Mouse (Mus musculus) embryonic fibroblast, embryonic 13.5 days (primary cell): Measurements from ENCODE around the gene Camsap1. TPM values are rescaled to one million over a fixed set of nuclear protein-coding genes. Genes with fewer than 3 reads are reported as not detected.
A peak's percentile ranks its signal among the peaks of the same experiment; 100 is the strongest.

Source experiments
- H3K27ac ChIP-seq: 2 replicates; pipeline ENCODE4 v1.5.1; 2012; ENCODE audit warnings: low read length, control low read depth, inconsistent platforms; ENCODE audit not compliant: insufficient read depth
- H3K4me1 ChIP-seq: 2 replicates; pipeline ENCODE4 v1.6.1; 2011; ENCODE audit warnings: low read length; ENCODE audit not compliant: control insufficient read depth, insufficient read depth
- H3K4me3 ChIP-seq: 2 replicates; pipeline ENCODE4 v1.5.1; 2011; ENCODE audit warnings: mild to moderate bottlenecking, control low read depth, low read length; ENCODE audit not compliant: insufficient read depth
- CTCF ChIP-seq: IDR thresholded peaks from 2 replicates; pipeline ENCODE4 v1.5.1; 2011; ENCODE audit warnings: mild to moderate bottlenecking, control low read depth, low read length, moderate library complexity, borderline replicate concordance; ENCODE audit not compliant: insufficient read depth
- POLR2A ChIP-seq: IDR thresholded peaks from 2 replicates; pipeline ENCODE4 v1.6.1; 2011; ENCODE audit warnings: low read depth, mild to moderate bottlenecking, control low read depth, low read length, moderate library complexity
- polyA plus RNA-seq: library from polyadenylated mRNA; stranded (reverse); fragments of >200 nt; gene quantifications from 2 replicates; pipeline ENCODE4 v1.2.4, GENCODE M21; 2011; ENCODE audit warnings: low read depth; ENCODE audit not compliant: missing spikeins, insufficient read length

Gene Camsap1
- polyA plus RNA-seq, 1 experiment: 59.0 TPM

DNA sequence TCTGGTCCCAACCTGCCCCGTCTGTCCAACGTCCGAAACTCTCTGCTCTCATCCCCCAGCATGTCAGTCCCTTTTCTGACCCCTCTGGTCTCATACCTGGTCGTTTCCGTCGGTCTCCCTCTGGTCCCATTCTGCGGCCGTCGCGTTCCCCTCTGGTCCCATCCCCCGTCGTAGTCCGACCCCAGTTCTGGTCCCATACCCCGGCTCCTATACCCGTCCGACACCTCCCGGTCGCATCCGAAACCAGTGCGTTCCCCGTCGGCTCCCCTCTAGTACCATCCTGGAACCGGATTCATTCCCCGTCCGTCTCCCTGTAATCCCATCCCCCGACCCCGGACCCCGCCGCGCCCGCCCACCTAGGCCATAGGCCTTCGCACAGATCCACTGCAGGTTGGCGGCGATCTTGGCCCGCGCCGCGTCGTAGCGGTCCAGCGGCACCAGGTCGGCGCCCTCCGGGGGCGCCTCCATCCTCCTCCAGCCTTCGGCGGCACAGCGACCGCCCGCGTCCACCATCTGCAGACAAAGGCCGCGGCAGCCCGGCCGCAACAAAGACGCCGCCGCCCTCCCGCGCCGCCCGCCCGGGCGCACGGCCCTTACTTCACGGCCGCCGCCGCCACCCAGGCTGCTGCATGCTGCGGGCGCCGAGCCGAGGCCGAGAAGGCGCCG lies 523 bp downstream of the Camsap1 start:
- Histone ChIP-seq H3K4me1 (peaks cover 15% of the 10 kb centered on the region; the same call in 1 of the 2 replicates), H3K27ac (no peak overlapping the region), H3K4me3 (peak overlapping the region; percentile 80)
- no peak for TF ChIP-seq CTCF

DNA sequence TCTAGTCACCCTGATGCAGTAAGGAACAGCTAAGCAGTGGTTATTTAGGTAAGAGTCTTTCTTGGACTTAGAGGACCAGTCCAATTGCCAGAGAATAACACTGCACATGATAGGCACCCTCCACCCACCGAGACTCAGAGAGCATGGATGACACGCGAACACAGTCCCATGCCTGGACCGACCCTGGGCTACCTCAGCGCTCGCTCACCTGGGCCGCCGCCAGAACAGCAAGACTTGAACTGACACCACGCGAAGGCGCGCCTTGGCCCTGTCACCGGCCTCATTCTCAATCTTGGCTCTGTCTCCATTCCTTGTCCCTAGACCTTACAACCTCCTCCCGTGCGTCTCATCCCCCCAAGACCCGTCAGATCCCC lies 1.0 kb downstream of the Camsap1 start:
- Histone ChIP-seq H3K27ac (no peak overlapping the region), H3K4me3 (peak overlapping the region; percentile 80)
- TF ChIP-seq POLR2A (no peak), CTCF (no peak)

DNA sequence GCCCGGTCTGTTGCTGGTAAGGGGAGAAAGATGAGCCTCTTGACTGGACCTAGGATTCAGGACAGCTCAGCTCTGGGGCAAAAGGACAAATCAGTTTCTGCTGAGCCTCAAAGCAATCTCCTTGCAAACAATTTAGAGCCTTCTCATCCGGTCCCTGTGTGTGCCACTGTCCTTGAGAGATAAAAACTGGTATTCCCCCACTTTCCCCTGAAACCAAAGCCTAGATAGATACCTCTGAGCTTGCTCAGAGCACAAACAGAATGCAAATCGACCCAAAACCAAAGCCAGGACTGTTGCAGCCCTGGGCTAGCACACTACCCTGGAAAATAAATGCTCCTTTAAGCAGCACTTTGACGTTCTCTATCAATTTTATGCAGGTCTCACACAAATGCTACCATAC lies 4.1 kb downstream of the Camsap1 start:
- Histone ChIP-seq H3K4me1 (peaks cover 14% of the 10 kb centered on the region; the same call in 1 of the 2 replicates), H3K27ac (0 out of 2 replicates have a peak overlapping the region, but pooled peaks have one; percentile 15), H3K4me3 (no peak overlapping the region)
- no peak for TF ChIP-seq CTCF
- TF ChIP-seq POLR2A: no peak

More for the DNA sequence above, 1.0 kb downstream of the Camsap1 start:
- peaks cover 14% of the 10 kb centered on the region; the same call in 1 of the 2 replicates for H3K4me1 ChIP-seq

DNA sequence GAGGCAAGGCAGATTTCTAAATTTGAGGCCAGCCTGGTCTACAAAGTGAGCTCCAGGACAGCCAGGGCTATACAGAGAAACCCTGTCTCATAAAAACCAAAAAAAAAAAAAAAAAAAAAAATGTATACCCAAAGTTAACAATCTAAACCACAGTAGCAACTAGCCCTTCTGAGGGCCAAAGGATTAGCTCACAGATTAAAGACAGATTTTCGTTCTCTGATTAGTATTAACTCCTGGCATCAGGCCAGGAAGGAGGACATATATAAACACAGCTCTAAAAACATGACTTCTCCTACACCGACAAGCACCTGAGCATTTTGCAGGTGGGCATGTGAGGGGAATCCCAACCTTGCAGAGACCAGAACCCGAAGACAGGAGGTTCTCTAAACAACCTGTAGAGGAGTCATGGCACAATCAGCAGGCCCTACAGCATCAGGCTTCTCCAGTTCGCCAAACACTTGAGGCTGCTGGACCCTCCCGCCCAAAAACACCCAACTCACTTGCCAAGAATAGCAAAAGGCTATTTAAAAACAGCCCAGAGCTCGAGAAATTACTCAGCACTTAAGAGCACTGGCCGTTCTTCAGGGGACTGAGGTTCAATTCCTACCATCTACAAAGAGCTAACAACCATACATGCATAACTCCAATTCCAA lies 5.4 kb downstream of the Camsap1 start:
- H3K4me1 ChIP-seq: peaks cover 24% of the 10 kb centered on the region
- 0 out of 2 replicates have a peak overlapping the region, but pooled peaks have one; percentile 15 for H3K27ac ChIP-seq
- no peak overlapping the region for H3K4me3 ChIP-seq
- no peak for TF ChIP-seq POLR2A

DNA sequence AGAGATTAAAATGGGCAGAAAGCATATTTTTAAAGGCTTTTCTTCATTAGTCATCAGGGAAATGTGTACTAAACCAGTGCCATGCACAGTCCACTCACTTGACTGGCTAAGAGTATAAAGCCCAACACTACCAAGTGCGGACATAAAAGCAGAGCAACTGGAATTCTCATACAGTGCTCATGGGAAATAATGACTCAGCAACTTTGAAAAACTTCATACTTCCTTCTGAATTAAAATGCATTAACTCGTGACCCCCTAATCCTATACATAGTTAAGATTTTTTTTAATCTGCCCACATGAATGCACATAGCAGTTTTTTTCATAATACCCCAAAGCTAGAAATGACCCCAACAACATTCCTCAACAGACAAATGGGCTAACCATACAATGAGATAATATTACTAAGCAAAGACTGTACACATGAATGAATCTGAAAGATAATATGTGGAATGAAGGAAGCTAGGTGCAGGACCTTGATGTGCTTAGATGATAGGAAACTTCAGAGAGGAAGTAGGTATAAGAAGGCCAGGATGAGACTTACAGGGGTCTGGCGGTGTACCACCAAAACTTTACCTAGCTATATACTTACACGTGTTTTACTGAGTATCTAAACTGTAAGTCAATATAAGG lies 7.8 kb downstream of the Camsap1 start:
- no peak overlapping the region for H3K4me3 ChIP-seq
- peak overlapping the region; percentile 9; the same call in 1 of the 2 replicates for H3K27ac ChIP-seq
- H3K4me1 ChIP-seq: peaks cover 32% of the 10 kb centered on the region
- no peak for TF ChIP-seq CTCF

DNA sequence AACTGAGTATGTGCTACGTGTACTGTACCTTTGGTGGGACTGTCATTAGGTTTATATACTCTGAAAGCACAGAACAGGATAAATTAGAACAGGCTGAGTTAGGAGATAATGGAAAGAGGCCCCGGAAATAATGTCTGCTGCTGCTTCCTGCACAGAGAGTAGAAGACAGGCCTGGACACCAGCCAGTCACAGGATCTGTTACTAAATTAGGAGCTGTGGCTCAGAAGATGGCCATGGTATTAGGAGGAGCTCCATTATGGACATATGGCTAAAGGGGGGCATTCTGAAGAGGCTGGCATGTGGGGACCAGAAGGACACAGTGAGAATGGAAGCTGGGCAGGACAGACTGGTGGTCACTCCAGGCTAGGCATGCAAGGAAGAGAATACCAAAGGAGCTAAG lies 12.7 kb downstream of the Camsap1 start:
- Histone ChIP-seq H3K4me3 (no peak overlapping the region), H3K4me1 (peaks cover 20% of the 10 kb centered on the region), H3K27ac (no peak overlapping the region)
- no peak for TF ChIP-seq POLR2A
- no peak for TF ChIP-seq CTCF

DNA sequence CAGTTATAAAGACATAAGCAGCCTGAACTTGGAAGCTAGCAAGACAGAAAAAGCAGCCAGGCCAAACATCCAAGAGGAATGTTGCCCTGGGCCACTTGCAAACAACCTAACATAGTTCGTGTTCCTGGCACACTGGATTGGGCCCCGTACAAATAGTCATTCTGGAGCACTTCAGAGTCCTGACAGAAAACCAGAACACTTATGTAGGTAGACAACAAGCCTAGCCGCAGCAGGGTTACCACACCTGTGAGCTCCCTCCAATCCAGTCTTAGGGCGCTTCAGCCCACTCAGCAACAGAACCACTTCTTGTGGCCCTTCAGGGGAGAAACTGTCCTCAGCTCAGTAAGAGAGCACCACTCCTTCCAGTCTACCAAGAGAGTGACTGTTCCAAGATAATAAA lies 13.8 kb downstream of the Camsap1 start:
- no peak overlapping the region for H3K4me3 ChIP-seq
- H3K4me1 ChIP-seq: peaks cover 20% of the 10 kb centered on the region
- TF ChIP-seq POLR2A (no peak), CTCF (no peak)
- no peak overlapping the region for H3K27ac ChIP-seq

DNA sequence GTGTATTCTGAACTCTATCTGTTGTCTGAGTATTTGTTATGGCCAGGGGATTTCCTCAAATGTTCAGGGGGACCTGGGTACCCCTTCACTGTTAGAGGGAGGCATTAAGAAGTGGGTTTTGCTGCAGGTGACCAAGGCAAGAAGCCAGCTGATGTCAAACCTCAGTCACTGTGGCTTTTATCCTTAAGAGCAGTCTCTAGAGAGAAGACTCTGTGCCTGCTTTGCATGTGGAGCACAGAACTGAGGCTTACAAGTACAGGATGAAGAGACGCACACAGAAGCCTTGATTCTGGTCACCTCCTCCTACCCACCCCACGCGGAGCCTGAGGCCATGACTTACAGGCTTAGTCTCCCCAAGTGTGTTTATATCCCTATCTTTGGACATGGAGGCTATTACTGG lies 33.8 kb downstream of the Camsap1 start:
- Histone ChIP-seq H3K4me1 (no peaks in the 10 kb centered on the region), H3K27ac (no peak overlapping the region), H3K4me3 (no peak overlapping the region)
- no peak for TF ChIP-seq POLR2A
- TF ChIP-seq CTCF: no peak

DNA sequence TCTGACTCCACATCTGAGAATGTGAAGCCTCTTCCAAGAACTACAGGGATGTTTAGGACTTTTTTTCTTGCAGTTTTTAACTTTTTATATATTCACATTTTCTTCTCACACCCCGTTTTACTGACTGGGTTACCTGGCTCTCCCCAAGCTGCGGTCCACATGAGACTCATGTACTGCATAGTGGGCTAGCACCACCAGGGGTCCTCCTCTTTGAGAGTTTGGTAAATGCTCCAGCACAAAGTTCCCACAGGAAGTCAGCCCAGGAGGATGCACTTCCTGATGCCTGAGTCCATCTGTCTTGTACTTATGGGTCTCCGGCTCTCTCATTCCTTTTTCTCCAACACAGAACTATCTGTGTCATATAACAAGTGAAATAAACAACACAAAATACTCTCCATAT lies 35.1 kb downstream of the Camsap1 start:
- Histone ChIP-seq H3K4me3 (no peak overlapping the region), H3K27ac (no peak overlapping the region), H3K4me1 (no peaks in the 10 kb centered on the region)
- TF ChIP-seq CTCF: no peak
- no peak for TF ChIP-seq POLR2A

DNA sequence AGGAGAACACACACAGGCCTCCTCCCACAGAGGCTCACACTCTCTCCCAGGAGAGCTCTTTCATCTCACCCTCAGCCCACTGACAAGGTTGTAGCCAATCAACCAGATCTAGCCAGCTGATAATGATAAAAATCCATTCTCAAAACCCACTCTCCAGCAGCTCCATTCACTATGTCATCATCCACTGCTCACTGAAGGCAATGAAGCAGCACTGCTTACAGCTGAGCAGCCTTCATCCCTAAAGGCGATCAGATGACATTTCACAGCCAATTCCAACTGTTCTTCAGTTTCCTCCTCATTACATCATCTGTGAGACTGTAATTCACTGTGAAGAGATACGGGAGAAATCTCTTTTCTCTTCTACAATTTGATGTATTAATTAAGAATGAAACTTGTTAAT lies 39.3 kb downstream of the Camsap1 start:
- H3K4me3 ChIP-seq: no peak overlapping the region
- no peak overlapping the region for H3K27ac ChIP-seq
- H3K4me1 ChIP-seq: no peaks in the 10 kb centered on the region
- TF ChIP-seq CTCF (no peak), POLR2A (no peak)
